Mouse (Mus musculus): ENCODE data around the gene Sept9. TPM values are rescaled to one million over a fixed set of nuclear protein-coding genes. Genes with fewer than 3 reads are reported as not detected.

Sept9 gene
- polyA plus RNA-seq, 2 experiments from 2014 or later, result 277 to 424 TPM

- peak; percentile 94 for ATAC-seq
Measured at GRCm38 (mm10) chr11:117292446-117292845, 93.0 kb downstream of the Sept9 start.

DNA sequence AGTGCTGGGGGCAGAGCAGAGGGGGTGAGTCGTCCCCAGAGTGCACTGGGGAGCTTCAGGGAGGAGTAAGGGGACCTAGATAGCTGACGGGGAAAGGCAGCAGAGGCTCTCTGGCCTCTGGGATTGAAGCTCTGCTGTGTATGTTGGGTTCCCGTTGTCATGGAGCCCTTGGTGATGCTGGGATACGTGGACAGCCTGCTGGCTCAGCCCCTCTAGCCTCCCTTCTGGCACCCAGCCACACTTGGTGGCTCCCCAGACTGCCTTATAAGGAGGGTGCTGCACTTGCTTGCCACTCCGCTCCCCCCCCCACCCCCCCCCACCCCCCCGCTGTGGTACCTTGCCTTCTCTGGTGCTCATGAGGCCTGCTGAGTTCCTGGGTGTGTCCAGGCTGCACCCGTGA, 95.8 kb downstream of the Sept9 start:
- no peak for ATAC-seq

DNA sequence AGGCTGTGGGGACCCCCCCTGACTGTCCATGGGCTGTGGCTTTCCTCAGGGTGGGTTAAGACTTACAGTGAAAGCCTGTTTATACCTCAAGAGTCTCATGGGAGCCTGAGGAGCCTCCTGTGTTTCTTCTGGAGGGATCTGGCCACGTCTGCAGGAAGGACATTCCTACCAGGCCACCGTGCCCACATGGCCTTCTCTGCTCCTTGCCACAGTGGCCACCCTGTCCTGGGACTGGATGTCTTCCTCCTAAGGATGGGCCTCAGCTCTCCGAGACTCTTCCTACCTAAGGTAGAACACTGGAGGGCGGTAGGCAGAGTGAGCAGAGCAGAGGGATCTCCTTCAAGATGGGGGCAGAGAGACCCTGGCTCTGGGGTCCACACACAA, 96.6 kb downstream of the Sept9 start:
- no peak for ATAC-seq

DNA sequence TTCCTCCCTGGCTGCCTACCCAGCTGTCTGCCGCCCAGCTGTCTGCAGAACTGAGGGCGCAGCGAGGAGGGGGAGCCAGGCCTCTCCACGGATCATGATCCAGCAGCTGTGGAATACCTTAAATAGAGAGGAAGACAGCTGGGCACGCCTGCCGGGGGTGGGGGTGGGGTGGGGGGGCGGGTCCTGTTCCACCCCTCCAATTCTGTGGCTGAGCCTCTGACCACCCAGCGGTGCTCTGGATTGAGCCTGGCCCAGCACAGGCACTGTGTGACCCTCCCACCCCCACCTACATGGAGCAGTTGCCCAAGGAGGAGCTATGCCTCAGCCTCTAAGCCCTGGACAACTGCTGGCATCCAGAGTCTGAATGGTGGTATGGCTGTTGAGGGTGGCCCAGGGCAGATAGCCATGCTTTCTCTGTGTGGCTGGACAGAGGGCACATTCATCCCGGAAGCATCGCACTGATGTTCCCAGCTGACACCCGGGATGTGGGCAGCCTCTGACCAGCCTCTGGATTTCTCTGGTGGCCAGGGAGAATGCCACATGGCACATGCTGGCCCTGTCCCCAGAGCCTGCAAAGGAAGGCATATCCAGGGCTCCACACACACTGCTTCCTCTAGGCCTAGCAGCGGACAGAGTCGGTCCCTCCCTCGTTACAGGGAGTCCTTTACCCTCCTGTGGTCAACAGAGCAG, 97.2 kb downstream of the Sept9 start:
- no peak for ATAC-seq

DNA sequence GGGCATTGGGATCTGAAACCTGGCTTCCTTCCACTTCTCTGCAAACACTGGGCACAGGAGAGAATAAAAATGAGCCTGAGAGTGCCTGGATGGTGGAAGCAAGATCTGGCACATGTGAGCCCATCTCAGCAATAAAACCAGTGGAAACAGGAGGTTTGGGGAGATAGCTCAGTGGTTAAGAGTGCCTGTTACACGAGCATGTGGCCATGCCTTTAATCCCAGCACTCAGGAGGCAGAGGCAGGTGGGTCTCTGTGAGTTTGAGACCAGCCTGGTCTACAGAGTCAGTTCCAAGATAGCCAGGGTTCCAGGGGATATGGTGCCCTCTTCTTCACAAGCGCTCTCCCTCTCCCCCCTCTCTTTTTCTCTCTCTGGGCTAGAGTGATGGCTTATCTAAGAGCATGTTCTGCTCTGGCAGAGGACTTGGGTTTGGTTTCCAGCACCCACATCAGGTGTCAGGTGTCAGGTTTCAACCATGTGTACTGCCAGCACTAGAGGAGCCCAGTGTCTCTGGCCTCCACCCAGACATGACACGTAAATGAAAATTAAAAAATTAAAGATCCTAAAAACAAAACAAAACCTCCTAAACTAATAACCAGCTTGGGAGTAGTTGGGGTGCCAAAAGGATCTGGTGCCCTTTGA, 97.8 kb downstream of the Sept9 start:
- ATAC-seq, result no peak

GRCm38 (mm10) chr11:117299741-117300140, 100.3 kb downstream of the Sept9 start:
- ATAC-seq, result peak; percentile 72

- no peak for ATAC-seq
Measured at GRCm38 (mm10) chr11:117300809-117301208, 101.3 kb downstream of the Sept9 start.

DNA sequence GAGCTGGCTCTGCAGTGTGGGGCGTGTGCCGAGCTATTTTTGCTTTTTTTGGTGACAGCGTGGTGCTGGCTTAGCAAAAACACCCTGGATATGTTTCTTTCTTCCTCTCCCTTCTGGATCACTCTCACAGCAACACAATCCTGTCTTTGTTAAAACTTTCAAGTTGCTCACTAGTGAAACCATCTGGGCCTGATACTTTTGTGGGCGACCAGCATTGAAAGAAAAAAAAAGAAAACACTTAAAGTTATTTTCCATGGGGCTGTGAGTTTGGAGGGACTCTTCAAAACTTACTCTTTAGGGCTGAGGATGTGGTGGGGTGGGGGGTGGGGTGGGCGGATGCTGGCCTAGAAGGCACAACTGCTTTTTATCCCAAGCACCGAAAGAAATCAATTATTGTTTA, 102.3 kb downstream of the Sept9 start:
- peak; percentile 38 for ATAC-seq

GRCm38 (mm10) chr11:117302371-117302770, 102.9 kb downstream of the Sept9 start:
- no peak for ATAC-seq

DNA sequence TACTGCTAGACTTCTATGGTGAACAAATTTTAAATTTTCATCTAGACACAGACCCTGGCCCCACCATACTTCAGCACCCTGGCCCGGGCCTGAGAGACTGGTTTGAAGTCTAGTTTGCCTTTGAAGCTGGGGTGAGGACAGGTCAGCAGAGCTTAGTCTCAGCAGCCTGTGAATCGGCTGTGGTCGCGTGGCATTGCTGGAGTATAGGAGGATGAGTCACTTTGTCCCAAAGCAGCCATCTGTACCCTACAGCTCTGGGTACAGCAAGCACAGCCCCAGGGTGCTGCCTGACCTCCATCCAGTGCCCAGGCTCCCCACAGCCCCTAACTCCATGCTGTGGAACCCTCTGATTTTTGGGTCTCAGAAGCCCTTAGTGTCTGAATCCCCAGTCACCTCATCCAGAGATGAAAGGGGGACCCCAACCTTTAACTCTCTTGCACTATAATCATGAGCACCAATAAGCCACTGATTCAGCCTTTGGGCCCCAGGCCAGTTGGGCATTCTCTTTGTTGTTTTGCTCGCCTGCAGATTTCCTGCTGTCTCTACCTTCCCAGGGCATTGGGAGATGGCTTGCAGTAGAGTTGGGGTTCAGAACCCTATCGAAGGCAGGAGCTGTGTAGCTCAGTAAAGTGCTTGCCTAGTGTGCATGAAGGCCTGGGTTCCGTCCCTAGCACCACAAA, 106.2 kb downstream of the Sept9 start:
- no peak for ATAC-seq

- ATAC-seq, result peak; percentile 73
Measured at GRCm38 (mm10) chr11:117306311-117307088, 107.0 kb downstream of the Sept9 start.

- ATAC-seq, result peak; percentile 30
Measured at GRCm38 (mm10) chr11:117307895-117308786, 108.7 kb downstream of the Sept9 start.

DNA sequence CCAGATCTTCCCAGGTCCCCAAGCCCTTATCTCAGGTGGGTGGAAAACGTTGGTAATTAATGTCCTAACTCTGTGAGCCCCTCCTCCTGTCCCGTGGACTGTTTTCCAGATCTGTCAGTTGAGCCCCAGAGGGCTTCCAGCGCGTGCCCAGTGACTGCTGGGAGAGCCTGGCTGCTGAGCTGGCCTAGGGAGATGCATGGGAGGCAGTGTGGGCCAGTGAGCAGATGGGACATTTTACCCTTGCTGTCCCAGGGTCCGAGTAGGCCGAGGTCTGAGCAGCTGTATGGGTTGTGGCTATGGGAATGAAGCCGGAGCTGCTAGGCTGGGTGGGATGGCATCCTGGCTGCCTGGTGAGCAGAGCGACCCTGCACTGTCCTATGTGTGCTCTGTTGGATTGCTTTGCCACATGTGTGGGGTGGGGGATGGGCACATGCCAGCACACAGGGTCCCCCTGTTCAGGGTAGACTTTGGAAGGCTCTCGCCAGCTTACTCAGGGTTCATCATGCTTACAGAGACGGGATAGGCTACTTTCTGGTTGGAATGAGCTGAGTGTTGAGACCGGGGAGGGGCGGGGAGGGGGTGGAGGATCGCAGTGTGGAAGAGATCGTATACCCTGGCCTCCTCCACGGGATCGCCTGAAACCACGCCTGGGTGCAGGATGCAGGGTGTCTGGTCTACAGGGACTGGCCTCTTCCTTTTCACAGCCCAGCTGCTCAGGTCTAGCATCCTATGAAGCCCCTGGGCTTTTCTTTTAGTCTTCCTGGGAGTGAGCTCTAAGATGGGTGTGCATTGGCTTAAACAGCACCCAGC, 109.9 kb downstream of the Sept9 start:
- ATAC-seq, result no peak

GRCm38 (mm10) chr11:117309918-117310287, 110.4 kb downstream of the Sept9 start:
- no peak for ATAC-seq

- no peak for ATAC-seq
Measured at GRCm38 (mm10) chr11:117310341-117311107, 111.1 kb downstream of the Sept9 start.

DNA sequence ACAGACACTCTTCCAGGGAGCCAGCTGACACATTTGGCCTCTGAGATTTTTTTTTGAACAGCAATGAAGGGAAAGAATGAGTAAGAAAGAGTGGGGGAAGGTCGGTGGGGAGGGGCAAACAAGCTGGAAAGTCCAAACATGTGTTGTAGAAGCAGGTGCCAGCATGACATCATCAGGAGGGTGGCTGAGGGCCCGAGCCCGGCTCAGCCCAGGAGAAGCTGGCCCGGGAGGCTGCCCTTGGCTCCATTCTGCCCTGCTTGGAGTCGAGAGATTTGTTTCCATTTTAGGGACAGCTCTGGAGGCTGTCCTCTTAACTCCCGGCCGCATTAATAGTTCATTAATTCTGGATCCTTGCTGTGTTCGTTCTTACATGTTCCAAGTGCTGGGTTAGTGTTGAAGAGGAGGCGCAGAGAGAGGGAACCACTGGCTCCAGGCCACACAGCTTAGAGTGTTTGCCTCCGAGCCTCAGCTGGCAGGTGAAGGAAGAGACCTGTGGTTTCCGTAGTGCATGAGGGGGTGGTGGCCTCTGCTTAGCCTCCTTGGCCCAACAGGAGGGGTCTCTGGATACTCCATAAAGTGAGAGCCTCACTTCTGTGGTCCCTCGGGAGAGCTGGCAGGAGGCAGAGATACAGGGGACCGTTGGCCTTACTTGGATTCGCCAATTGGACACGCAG, 111.8 kb downstream of the Sept9 start:
- ATAC-seq, result peak; percentile 44

- ATAC-seq, result no peak
Measured at GRCm38 (mm10) chr11:117312028-117312901, 112.8 kb downstream of the Sept9 start.

- ATAC-seq, result no peak
Measured at GRCm38 (mm10) chr11:117312936-117313335, 113.5 kb downstream of the Sept9 start.

DNA sequence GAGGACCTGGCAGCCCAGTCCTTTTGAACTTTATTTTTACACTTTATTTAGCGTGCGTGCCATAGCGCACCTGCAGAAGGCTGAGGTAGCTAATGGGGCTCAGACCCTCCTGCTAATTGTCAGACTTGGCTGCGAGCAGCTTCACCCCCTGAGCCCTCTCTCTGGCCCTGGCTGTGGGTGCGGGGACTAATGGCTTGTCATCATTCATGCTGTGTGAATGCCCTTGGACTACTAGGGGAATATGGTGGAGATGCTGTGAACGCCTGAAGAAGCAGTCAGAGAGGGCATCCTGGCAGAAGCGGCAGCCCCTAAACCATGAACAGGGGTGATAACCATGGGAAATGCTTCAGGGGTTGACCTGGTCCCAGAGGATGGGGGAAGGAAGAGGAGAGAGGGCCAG, 114.0 kb downstream of the Sept9 start:
- ATAC-seq, result no peak

All from CD4-positive, CD25-positive, alpha-beta regulatory T cell, adult 4 months (primary cell).